Mouse (Mus musculus) macrophage (primary cell): Measurements from ENCODE around the gene Tgm2. TPM values are rescaled to one million over a fixed set of nuclear protein-coding genes. Genes with fewer than 3 reads are reported as not detected.

Experiments used
- H3K27ac ChIP-seq: fragments of 350-480 bp; formaldehyde crosslinking; 2 replicates; pipeline ENCODE4 v1.9.0; 2021
- H3K36me3 ChIP-seq: fragments of 350-480 bp; formaldehyde crosslinking; 2 replicates; pipeline ENCODE4 v1.9.0; 2021; ENCODE audit errors: inconsistent target
- H3K4me3 ChIP-seq: fragments of 350-480 bp; formaldehyde crosslinking; 2 replicates; pipeline ENCODE4 v1.9.0; 2021; ENCODE audit errors: inconsistent target
- H3K79me2 ChIP-seq: fragments of 350-480 bp; formaldehyde crosslinking; 2 replicates; pipeline ENCODE4 v1.9.0; 2021; ENCODE audit errors: inconsistent target
- WGBS: methylation state at CpG from one replicate; pipeline ENCODE4 v1.1.7; 2026; ENCODE audit warnings: inconsistent platforms; ENCODE audit not compliant: missing documents; 5-methylcytosine and 5-hydroxymethylcytosine counted together
- polyA plus RNA-seq: library from polyadenylated mRNA; stranded (reverse); fragments of 250-400 nt; gene quantifications from 3 replicates; pipeline ENCODE4 v1.2.4, GENCODE M21; 2018; ENCODE audit warnings: inconsistent platforms

Tgm2 gene
- polyA plus RNA-seq, 1 experiment from 2014 or later: 98.8 TPM

DNA sequence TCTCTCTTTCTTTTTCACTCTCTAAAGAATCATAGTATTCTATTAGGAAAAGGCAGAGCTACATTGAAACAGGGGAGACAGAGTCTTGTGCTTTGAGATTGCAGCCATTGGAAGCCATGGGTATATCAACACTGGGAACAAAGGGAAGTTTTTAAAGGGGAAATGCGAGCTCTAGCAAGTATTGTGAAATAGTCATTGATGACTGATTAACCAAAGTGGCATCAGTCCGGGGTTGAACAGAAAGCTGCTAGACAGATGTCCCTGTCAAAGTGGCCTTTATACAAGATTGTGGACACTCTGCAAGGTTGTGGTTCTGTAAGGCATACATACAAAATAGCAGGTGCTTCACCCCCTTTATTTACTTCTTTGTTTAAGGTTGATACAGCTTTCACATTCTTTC, 9.4 kb upstream of the Tgm2 start:
- Histone ChIP-seq H3K79me2 (no peaks in the 10 kb centered on the region), H3K36me3 (no peaks in the 10 kb centered on the region), H3K4me3 (no peak overlapping the region), H3K27ac (no peak overlapping the region)
- 24% methylated on average over 2 of the region's 2 CpGs for WGBS

DNA sequence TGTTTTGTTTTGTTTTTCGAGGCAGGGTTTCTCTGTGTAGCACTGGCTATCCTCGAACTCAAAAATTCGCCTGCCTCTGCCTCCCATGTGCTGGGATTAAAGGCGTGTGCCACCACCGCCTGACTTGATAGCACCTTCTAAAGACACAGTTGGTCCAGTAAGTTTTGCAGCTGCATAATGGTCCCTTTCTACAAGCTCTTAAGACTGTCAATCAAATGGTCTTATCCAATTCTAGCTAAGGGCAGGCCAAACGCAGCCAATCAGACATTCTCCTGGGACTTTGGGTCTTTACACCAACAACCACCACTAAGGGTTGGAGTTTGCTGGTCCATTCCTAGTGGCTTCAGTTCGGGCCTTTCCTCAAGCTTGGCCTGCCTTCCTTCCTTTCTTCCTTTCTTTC, 8.9 kb upstream of the Tgm2 start:
- H3K36me3 ChIP-seq: no peaks in the 10 kb centered on the region
- H3K4me3 ChIP-seq: no peak overlapping the region
- no peak overlapping the region for H3K27ac ChIP-seq
- H3K79me2 ChIP-seq: no peaks in the 10 kb centered on the region
- 93% methylated on average over 7 of the region's 7 CpGs for WGBS

GRCm38 (mm10) chr2:158154641-158155040, 8.4 kb upstream of the Tgm2 start:
- no peaks in the 10 kb centered on the region for H3K36me3 ChIP-seq
- H3K79me2 ChIP-seq: no peaks in the 10 kb centered on the region
- 92% methylated on average over 8 of the region's 8 CpGs for WGBS
- no peak overlapping the region for H3K27ac ChIP-seq
- H3K4me3 ChIP-seq: no peak overlapping the region

DNA sequence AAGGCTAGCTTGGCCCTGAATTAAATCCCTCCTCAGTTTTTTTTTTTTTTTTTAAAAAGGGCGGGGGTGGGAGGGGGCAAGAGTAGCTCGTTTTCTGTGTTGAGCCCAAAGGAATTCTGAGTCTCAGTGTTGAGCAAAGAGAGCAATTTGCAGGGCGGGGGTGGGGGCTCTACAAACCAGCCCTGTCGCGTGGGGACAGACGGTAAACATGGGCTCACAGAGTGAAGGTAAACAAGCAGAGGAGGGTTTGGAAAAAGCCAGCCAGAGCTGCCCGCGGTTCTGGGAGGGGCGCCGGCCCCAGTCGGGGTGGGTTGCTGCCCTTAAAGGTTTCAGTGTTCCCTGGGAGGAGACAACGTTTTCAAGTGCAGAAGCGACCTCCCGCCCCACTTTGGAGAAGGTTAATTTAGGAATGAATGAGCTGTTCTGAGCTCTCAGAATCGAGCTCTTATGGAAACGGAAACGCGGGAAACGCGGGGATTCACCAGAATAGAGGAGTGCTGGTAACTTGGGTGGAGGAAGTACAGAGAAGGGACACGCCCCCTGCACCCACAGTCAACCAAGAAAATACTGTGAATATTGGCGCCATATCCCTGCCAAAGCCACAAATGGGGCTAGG, 7.6 kb upstream of the Tgm2 start:
- Histone ChIP-seq H3K36me3 (no peaks in the 10 kb centered on the region), H3K27ac (no peak overlapping the region), H3K79me2 (no peaks in the 10 kb centered on the region), H3K4me3 (peak overlapping the region; percentile 6; the same call in 1 of the 2 replicates)
- WGBS: 8% methylated on average over 21 of the region's 22 CpGs

- WGBS: 88% methylated on average over 6 of the region's 6 CpGs
- Histone ChIP-seq H3K27ac (no peak overlapping the region), H3K79me2 (no peaks in the 10 kb centered on the region), H3K36me3 (no peaks in the 10 kb centered on the region), H3K4me3 (no peak overlapping the region)
Observed at GRCm38 (mm10) chr2:158152685-158153309, 6.6 kb upstream of the Tgm2 start.

GRCm38 (mm10) chr2:158151077-158151476, 4.8 kb upstream of the Tgm2 start:
- Histone ChIP-seq H3K4me3 (no peak overlapping the region), H3K79me2 (no peaks in the 10 kb centered on the region; the same call in 1 of the 2 replicates), H3K27ac (no peak overlapping the region), H3K36me3 (no peaks in the 10 kb centered on the region)
- WGBS: 89% methylated on average over 3 of the region's 3 CpGs

GRCm38 (mm10) chr2:158146971-158147370, 735 bp upstream of the Tgm2 start:
- H3K27ac ChIP-seq: no peak overlapping the region
- 96% methylated on average over 5 of the region's 8 CpGs for WGBS
- H3K36me3 ChIP-seq: peaks cover 12% of the 10 kb centered on the region; the same call in 1 of the 2 replicates
- H3K4me3 ChIP-seq: no peak overlapping the region
- peaks cover 11% of the 10 kb centered on the region; the same call in 1 of the 2 replicates for H3K79me2 ChIP-seq

DNA sequence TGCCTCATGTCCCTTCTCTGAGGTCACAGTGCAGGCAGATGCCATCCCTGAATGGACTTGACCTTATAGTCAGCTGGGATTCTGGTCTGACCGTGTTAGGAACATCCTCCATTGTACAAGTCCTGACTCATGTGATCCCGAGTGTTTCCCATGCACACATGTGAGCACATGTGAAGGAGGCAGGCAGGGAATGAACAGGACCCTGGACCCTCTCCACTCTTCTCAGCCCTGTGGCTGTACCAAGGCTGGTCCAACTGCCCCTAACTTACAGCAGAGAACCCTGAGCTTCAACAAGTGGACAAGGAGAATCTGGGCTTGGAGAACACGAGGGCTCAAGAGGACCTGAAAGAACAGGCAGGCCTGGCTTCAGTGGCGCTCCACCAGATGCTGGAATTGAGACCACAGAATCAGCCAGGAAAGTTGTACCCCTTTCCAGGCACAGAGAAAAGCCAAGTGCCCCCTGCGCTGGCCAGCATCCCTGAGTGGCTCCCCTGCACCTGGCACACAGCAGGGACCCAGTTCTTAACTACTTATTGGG, 639 bp downstream of the Tgm2 start:
- Histone ChIP-seq H3K4me3 (peak overlapping the region; percentile 39), H3K36me3 (peaks cover 25% of the 10 kb centered on the region; the same call in 1 of the 2 replicates), H3K79me2 (peaks cover 11% of the 10 kb centered on the region; the same call in 1 of the 2 replicates), H3K27ac (no peak overlapping the region)
- 86% methylated on average over 5 of the region's 5 CpGs for WGBS

DNA sequence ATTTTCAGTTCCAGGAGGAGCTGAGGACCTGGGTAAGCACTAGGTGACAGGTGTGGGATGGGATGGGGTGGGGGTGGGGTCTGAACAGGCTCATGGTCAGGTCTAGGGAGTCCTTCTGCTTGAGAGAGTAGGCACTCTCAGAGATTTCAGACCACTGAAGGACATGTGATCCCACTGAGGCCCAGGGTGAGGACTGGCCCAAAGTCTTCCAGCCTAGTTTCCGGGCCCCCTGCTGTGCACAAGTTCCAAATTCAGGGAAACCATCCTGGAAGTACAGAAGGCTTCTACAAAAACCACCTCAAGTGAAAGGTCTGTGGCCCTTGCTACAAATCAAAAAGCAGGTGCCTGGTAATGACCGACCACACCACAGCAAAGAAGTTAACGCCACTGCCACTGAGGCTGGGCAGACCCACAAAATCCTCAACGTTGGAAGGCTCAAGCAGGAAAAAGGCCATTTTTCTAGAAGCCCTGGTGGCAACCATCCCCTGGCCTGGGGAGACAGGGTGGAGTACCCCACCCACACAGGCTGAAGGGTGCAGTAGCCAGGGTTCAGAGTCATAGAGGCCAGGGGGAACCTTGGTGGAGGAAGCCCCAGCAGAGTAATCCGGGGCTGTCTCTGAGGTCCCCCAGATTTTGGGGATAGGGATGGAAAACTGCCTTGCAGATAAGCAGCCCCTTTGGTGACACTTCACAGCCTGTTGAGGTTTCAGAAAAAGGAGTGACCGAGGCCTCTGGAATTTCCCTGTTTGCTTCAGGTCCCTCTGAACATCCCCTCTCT, 1.3 kb downstream of the Tgm2 start:
- H3K36me3 ChIP-seq: peaks cover 31% of the 10 kb centered on the region; the same call in 1 of the 2 replicates

GRCm38 (mm10) chr2:158144263-158144662, 2.0 kb downstream of the Tgm2 start:
- no peak overlapping the region for H3K4me3 ChIP-seq

More for the DNA sequence above, 1.3 kb downstream of the Tgm2 start:
- no peak overlapping the region; the same call in 1 of the 2 replicates for H3K27ac ChIP-seq
- WGBS: 87% methylated on average over 6 of the region's 6 CpGs
- H3K4me3 ChIP-seq: peak overlapping the region; percentile 39; the same call in 1 of the 2 replicates
- peaks cover 11% of the 10 kb centered on the region; the same call in 1 of the 2 replicates for H3K79me2 ChIP-seq

DNA sequence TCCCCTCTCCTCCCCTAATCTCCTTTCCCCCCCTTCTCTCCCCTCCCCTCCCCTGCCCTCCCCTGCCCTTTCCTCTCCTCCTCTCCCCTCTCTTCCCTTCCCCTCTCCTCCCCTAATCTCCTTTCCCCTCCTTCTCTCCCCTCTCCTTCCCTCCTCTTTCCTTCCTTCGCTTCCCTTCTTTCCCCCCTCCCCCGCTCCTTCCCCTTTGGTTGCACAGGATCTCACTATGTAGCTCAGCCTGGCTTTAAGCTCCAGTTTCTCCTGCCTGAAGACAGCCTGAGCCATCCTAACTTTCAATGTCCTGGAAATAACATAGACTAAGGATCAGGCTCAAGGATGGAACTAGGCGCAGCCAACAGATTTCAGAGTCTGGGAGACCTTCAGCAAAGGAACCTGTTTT, 2.4 kb downstream of the Tgm2 start:
- H3K27ac ChIP-seq: no peak overlapping the region
- peaks cover 42% of the 10 kb centered on the region; the same call in 1 of the 2 replicates for H3K36me3 ChIP-seq
- H3K79me2 ChIP-seq: peaks cover 11% of the 10 kb centered on the region; the same call in 1 of the 2 replicates
- no peak overlapping the region for H3K4me3 ChIP-seq
- WGBS: 81% methylated on average over 3 of the region's 3 CpGs

More at GRCm38 (mm10) chr2:158144263-158144662, 2.0 kb downstream of the Tgm2 start:
- Histone ChIP-seq H3K79me2 (peaks cover 11% of the 10 kb centered on the region; the same call in 1 of the 2 replicates), H3K27ac (no peak overlapping the region), H3K36me3 (peaks cover 38% of the 10 kb centered on the region; the same call in 1 of the 2 replicates)
- WGBS: 59% methylated on average over 8 of the region's 8 CpGs

DNA sequence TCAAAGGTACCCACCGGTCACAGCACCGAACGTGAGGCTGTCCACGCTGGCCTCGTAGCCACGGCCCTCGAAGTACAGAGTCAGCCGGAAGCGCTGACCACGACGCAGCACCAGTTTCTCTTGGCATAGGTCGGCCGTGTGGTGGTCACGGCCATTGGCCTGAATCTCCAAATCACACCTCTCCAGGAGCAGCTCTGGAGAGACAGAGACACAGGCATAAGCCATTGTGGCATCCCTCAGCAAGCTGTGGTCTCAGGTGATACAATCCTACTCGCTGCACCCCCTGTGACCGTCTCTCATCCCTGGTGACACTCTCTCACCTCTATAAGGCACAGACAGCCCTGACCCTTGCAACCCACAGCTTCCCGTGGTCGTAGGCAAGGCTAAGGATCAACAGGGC, 3.3 kb downstream of the Tgm2 start:
- peaks cover 51% of the 10 kb centered on the region for H3K36me3 ChIP-seq
- H3K79me2 ChIP-seq: peaks cover 11% of the 10 kb centered on the region; the same call in 1 of the 2 replicates
- H3K4me3 ChIP-seq: no peak overlapping the region
- 88% methylated on average over 13 of the region's 18 CpGs for WGBS
- no peak overlapping the region for H3K27ac ChIP-seq

- Histone ChIP-seq H3K79me2 (peaks cover 11% of the 10 kb centered on the region; the same call in 1 of the 2 replicates), H3K27ac (no peak overlapping the region), H3K36me3 (peaks cover 57% of the 10 kb centered on the region), H3K4me3 (no peak overlapping the region)
- WGBS: 88% methylated on average over 7 of the region's 7 CpGs
Observed at GRCm38 (mm10) chr2:158141690-158142440, 4.4 kb downstream of the Tgm2 start.

DNA sequence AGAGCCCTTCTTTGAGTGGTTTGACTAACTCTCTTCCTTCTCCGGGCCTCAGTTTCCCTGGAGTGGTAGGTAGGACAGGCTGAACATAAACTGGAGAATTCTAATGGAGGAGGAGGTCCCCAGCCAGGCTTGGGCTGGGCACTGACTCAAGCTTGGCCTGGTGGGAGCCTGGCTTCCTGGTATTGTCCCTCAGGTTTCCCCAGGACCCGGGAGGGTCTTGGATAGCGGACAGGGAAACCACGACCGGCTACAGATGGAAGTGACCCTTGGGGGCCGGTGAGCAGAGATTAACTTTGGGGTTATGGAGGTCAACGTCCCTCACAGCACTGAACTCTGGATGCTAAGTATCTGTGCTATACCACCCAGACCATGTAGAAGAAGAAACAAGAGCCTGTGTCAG, 5.0 kb downstream of the Tgm2 start:
- no peak overlapping the region for H3K4me3 ChIP-seq
- H3K36me3 ChIP-seq: peaks cover 57% of the 10 kb centered on the region
- H3K27ac ChIP-seq: no peak overlapping the region
- 92% methylated on average over 7 of the region's 7 CpGs for WGBS
- H3K79me2 ChIP-seq: peaks cover 11% of the 10 kb centered on the region; the same call in 1 of the 2 replicates
